In the genomic region with DNA sequence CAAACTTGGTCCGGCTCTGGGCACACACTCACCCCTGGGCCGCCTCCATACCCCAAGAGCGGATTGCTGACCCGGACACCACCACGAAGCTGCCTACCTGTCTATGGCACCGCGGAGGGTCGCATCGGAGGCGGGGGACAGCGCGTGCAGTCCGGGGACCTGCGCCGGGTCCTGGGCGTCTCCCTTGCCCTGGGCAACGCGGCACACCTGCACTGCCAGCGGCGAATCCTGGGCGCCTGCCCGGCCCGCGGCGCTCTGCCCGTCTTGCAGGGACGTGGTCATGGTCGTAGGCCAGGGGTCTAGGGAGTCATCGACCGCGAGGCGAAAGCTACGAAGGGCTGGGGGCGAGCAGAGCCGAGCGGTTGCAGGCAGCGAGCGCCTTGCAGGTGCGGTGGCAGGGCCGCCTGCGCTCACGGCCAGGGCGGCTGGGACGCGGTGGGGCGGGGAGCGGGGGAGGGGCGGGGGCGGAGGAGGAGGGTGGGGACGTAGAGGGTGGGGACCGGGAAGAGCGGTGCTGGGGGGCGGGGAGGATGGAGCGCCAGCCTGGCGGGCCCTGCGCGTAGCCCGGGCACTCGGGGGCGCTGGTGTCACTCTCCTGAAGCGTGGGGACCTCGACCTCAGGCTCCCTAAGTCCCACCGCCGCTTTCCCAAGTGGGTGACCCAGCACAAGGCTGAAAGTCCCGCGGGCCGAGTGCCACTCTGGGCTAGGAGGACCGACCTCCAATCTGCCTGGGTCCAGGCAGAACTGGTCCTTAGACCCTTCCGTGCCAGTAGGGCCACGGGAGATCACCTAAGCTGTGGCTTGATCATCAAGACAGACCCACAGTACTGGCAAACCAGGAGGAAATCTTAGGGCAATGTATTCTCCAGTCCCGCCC, we compare ENCODE assay signal across 7 mouse cellular contexts. TPM values are rescaled to one million over a fixed set of nuclear protein-coding genes. Genes with fewer than 3 reads are reported as not detected.
DNase-seq lines count a peak whose midpoint lies in the region; ATAC-seq and TF ChIP-seq lines count a peak whose summit lies in the region.

No protein-coding gene starts in this region.

- peak; percentile 26 to 55 for DNase-seq in adrenal gland, postnatal 4 days (ENCODE audit: low spot score in 2 of 2)
- peak; percentile 67 for DNase-seq in embryo, embryonic 9.5 days (ENCODE audit: extremely low spot score)
- peak; percentile 17 for DNase-seq in splenic B cell, adult 2 months (ENCODE audit: low read depth, low spot score)

- H3K36me3 ChIP-seq in intestine, postnatal 0 days (ENCODE audit: control insufficient read depth, insufficient read depth): no peaks in the 10 kb centered on the region
- H3K36me3 ChIP-seq in limb, embryonic 12.5 days: no peaks in the 10 kb centered on the region
- H3K36me3 ChIP-seq in midbrain, embryonic 13.5 days: no peaks in the 10 kb centered on the region
- no peaks in the 10 kb centered on the region for H3K36me3 ChIP-seq in splenic B cell, adult 2 months (ENCODE audit: control insufficient read depth, insufficient read depth, low read length, poor library complexity, severe bottlenecking)

- peak overlapping the region; percentile 100 for H3K4me2 ChIP-seq in intestine, postnatal 0 days (replicated peaks; ENCODE audit: low read depth)
- peak overlapping the region; percentile 100 for H3K4me2 ChIP-seq in limb, embryonic 12.5 days
- peak overlapping the region; percentile 98 for H3K4me2 ChIP-seq in midbrain, embryonic 13.5 days (replicated peaks)

- H3K27ac ChIP-seq in intestine, postnatal 0 days (ENCODE audit: low read depth, low read length): no peak overlapping the region
- no peak overlapping the region for H3K27ac ChIP-seq in limb, embryonic 12.5 days
- no peak overlapping the region for H3K27ac ChIP-seq in midbrain, embryonic 13.5 days

- H3K4me1 ChIP-seq in intestine, postnatal 0 days (replicated peaks; ENCODE audit: control insufficient read depth, insufficient read depth, low read length): no peaks in the 10 kb centered on the region
- H3K4me1 ChIP-seq in limb, embryonic 12.5 days (replicated peaks): peaks cover 10% of the 10 kb centered on the region; the same call in 1 of the 2 replicates
- H3K4me1 ChIP-seq in midbrain, embryonic 13.5 days (replicated peaks): peaks cover 8% of the 10 kb centered on the region

- peak; percentile 91 for ATAC-seq in granulocyte monocyte progenitor cell, adult 5-6 weeks (replicated peaks; ENCODE audit: poor library complexity, severe bottlenecking)
- peak; percentile 80 for ATAC-seq in intestine, postnatal 0 days
- ATAC-seq in limb, embryonic 12.5 days (ENCODE audit: insufficient number of reproducible peaks, insufficient read depth, low FRiP score, low TSS enrichment, low read depth): peak; percentile 81
- peak; percentile 89 for ATAC-seq in midbrain, embryonic 13.5 days

- H3K9ac ChIP-seq in intestine, postnatal 0 days (ENCODE audit: low read depth, low read length): peak overlapping the region; percentile 65
- peak overlapping the region; percentile 66 for H3K9ac ChIP-seq in limb, embryonic 12.5 days (replicated peaks)
- H3K9ac ChIP-seq in midbrain, embryonic 13.5 days (replicated peaks): peak overlapping the region; percentile 83

- WGBS in intestine, postnatal 0 days: 1% methylated on average over 66 of the region's 71 CpGs
- WGBS in limb, embryonic 12.5 days: under 1% methylated on average over 53 of the region's 71 CpGs
- under 1% methylated on average over 56 of the region's 71 CpGs for WGBS in midbrain, embryonic 13.5 days

- TF ChIP-seq CTCF in intestine, postnatal 0 days (IDR thresholded peaks at IDR 0.05; ENCODE audit: low read depth): peak; percentile 61

- no peaks in the 10 kb centered on the region for H3K27me3 ChIP-seq in intestine, postnatal 0 days (replicated peaks; ENCODE audit: control insufficient read depth, insufficient read depth, low read length)
- H3K27me3 ChIP-seq in limb, embryonic 12.5 days: peaks cover 8% of the 10 kb centered on the region; the same call in 1 of the 2 replicates
- H3K27me3 ChIP-seq in midbrain, embryonic 13.5 days: peaks cover 4% of the 10 kb centered on the region
- no peaks in the 10 kb centered on the region for H3K27me3 ChIP-seq in splenic B cell, adult 2 months (ENCODE audit: control insufficient read depth, insufficient read depth, low read length, poor library complexity, severe bottlenecking)

- peak overlapping the region; percentile 75 for H3K4me3 ChIP-seq in intestine, postnatal 0 days (ENCODE audit: low read depth, low read length)
- H3K4me3 ChIP-seq in limb, embryonic 12.5 days (replicated peaks): peak overlapping the region; percentile 69
- H3K4me3 ChIP-seq in midbrain, embryonic 13.5 days (replicated peaks): peak overlapping the region; percentile 74

- H3K9me3 ChIP-seq in intestine, postnatal 0 days (ENCODE audit: control insufficient read depth): no peaks in the 10 kb centered on the region
- H3K9me3 ChIP-seq in limb, embryonic 12.5 days: no peaks in the 10 kb centered on the region
- no peaks in the 10 kb centered on the region for H3K9me3 ChIP-seq in midbrain, embryonic 13.5 days

RNA-seq across cellular contexts. Expression of gene Grb14, which starts 2.2 kb away (rescaled TPM):
- total RNA-seq in adrenal gland, postnatal 4 days (2021): 10 to 100 TPM; 26.5 to 27.2 TPM
- total RNA-seq in granulocyte monocyte progenitor cell, adult 5-6 weeks (2014; fragmentation: Nextera tagmentation): 0.56 and 3.6 TPM in 2 replicates
- total RNA-seq in granulocyte monocyte progenitor cell, adult 5-6 weeks (2017): 0.86 and 1.6 TPM in 2 replicates
- polyA plus RNA-seq in intestine, postnatal 0 days (2015; fragmentation: Nextera tagmentation; extraction: Ambion mirVana): 7.5 and 8.5 TPM in 2 replicates
- 4.9 and 5.6 TPM in 2 replicates for polyA plus RNA-seq in limb, embryonic 12.5 days (2016; fragmentation: Nextera tagmentation; extraction: Ambion mirVana)
- polyA plus RNA-seq in midbrain, embryonic 13.5 days (2015; fragmentation: Nextera tagmentation; extraction: Ambion mirVana): 14.6 and 14.7 TPM in 2 replicates

Comparison
In these comparisons a context has a peak if more than half of its experiments do, and no peak if none do; other contexts are left out.
1. DNase-seq: peak in every context shown above with its lines; median percentile 67 in embryo, embryonic 9.5 days; 40 in adrenal gland, postnatal 4 days; 17 in splenic B cell, adult 2 months.